Mouse (Mus musculus): ENCODE data around the gene Nelfb.

GRCm38 (mm10) chr2:25186575-25186930 lies 24.7 kb downstream of the Nelfb start:
- TF ChIP-seq CTCF (IDR thresholded peaks at IDR 0.05; ENCODE audit: extremely low read depth, insufficient read length, insufficient replicate concordance, low read depth, low read length): no peak
- no peak for TF ChIP-seq POLR2A (IDR thresholded peaks at IDR 0.05; ENCODE audit: low read depth, low read length)
